Mouse (Mus musculus) neural tube, postnatal 0 days (tissue): Measurements from ENCODE around the gene Zglp1. TPM values are rescaled to one million over a fixed set of nuclear protein-coding genes. Genes with fewer than 3 reads are reported as not detected.

Experiments
- microRNA counts: library from miRNA; unstranded; fragments of <30 nt; microRNA quantifications from one replicate; lab custom pipeline; 2015
- microRNA-seq: library from miRNA; unstranded; fragments of <30 nt; microRNA quantifications from one replicate; pipeline ENCODE4, GENCODE M21; 2016
- polyA plus RNA-seq: library from polyadenylated mRNA; unstranded; fragments of >200 nt; fragmentation: Nextera tagmentation; extraction: Ambion mirVana; gene quantifications from 2 replicates; pipeline ENCODE4 v1.2.1, GENCODE M21; 2015

Zglp1 gene
- polyA plus RNA-seq, result 0.49 and 2.1 TPM in 2 replicates

DNA sequence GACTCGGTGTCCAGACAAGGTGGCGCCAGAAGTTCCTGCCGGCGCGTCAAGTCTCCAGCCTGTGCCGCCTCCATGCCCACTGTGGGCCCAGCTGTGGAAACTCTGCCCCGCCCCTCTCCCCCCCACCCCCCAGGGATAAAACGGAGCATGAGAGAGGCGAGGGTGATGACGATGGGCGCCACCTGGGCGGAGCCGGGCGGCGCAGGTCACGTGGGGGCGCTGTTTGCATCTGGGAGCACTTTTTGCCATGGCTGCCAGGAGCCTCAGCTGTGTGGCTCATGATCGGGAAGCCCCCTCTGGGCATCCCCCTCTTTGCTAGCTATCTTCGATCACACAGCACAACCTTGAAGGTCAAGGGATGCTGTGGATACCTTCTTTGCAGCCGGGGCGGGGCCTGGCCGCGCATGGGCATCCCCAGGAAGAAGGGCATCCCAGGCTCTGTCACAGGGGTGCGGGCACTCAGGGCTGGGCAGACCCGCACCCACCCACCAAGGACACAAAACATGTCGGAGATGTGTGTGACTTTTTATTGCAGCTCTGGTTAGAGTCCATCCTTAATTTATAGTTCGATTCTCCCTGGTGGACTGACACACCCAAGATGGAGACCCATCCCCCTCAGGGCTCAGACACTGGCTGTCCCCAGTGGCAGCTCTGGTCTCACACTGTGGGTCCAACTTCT is at the start of gene Zglp1:
TSS of gene Zglp1 (minus strand) at position 88 of the 679 bp plus-strand sequence.

DNA sequence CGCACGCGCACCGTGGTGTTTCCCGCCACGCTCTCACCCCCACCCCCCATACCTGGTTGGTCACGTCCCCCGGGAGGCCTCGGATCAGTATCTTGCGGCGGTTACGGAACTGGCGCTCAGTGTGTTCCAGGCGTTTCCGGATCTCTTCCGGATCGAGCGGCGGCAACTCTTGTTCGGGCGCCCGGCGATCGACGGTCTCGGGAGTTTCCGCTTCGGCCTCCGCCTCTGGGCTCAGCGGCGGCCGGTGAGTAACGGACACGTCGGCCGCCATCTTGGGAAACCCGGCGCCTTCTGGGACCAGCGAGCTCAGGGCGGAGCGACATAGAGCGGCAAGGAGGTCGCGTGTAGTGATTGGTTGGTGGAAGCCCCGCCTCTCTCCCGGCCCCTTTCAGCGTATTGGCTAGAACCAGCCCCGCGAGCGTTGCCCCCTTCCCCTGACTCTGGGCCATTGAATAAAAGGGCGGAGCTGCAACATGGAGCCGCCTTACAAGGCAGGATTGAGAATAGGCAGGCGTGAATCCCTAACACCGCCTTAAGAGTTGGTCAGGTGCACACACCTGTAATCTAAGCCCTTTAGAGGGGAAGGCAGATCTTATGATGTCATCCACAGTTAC is 24.9 kb upstream of the Zglp1 start, which contains the start of the genes Gm38431 and Raver1:
TSS of gene Gm38431 (minus strand) at position 291 of the 614 bp plus-strand sequence.
TSS of gene Raver1 (minus strand) at position 302 of the 614 bp plus-strand sequence.

DNA sequence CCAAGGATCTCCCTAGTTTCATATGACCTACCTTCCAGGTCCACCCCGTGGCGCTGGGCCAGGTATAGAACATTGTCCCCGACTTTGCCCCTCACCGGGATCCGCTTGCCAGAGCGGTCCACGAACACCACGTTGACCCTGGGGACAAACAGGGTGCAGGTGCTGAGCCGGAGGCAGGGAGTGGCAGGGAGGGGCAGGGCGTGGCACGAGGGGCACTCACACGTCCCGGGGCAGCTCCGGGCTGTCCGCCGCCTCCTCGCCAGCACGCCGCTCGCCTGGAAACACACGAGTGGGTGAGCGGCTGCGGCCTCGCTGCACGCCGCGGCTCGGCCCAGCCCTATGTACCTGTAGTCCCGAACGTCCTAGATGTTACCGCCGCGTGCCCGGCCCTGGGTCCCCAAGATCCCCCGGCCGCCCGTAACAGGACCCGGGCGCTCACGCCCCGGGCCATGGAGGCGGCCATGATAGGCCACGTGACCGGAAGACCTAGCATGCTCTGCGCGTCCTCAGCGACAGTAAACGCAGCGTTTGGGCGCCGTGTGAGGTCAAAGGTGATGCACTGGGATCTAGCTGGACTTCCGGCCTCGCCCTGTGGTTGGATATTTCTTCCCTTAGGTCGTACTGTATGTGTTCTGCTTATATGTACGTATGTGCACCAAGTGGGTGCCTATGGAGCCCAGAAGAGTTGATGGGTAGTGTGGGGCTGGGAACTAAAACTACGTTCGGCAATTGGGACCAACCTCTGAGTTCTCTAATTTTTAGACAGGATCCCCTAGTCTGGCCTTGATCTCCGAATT is 6.3 kb upstream of the Zglp1 start, which contains the start of the genes Gm49373 and Fdx1l:
TSS of gene Gm49373 (minus strand) at position 53 of the 797 bp plus-strand sequence.
TSS of gene Fdx1l (minus strand) at position 571 of the 797 bp plus-strand sequence.

DNA sequence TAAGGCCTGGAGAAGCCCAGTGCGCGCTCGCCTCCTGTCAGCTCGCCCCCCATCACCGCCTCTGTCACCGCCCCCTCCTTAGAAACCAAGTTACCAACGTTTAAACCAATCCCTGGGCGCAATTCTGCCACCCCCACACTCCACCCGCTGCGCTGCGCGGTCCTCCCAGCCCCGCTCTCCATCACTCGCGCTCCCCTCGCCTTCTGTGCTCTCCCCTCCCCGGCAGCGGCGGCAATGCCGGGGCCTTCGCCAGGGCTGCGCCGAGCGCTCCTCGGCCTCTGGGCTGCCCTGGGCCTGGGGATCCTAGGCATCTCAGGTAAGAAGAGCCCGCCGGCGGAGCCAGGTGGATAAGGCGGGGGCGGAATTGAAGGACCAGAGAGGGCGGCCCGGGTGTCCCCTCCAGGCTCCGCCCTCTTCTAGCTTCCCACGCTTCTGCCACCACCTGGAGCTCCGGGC is 35.0 kb downstream of the Zglp1 start, which contains the start of gene Icam5:
TSS of gene Icam5 (plus strand) at position 178 of the 456 bp plus-strand sequence.

DNA sequence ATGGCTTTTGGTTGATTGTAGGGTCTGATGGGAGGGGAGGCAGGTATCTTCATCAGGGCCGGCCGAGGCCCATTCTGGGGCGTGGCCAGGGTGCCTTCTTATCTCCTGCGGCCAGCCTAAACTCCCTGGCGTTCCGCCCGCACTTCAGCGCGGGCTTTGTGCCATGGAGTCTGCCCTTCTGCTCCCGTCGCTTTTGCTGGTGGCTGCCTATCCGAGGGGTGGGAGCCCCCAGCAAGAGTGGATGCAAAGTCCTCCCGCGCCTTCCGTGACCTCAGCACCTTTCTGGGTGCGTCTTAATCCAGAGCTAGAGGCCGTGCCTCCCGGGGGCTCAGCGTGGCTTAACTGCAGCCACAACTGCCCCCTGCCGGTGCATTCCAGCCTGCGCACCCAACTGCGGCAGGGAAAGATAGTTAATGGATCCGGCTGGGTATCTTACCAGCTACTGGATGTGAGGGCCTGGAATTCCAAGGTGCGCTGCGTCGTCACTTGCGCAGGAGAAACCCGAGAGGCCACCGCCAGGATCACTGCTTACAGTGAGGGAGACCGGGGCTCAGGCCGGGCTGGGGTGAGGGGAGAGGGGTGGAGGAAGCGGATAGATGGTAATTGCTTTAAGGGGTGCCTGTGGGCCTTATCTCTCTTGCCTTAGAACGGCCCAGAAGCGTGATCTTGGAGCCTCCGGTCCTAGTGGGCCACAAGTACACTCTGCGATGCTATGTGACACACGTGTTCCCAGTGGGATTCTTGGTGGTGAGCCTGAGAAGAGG is 37.4 kb downstream of the Zglp1 start, which contains the start of gene Icam4:
TSS of gene Icam4 (plus strand) at position 83 of the 764 bp plus-strand sequence.

DNA sequence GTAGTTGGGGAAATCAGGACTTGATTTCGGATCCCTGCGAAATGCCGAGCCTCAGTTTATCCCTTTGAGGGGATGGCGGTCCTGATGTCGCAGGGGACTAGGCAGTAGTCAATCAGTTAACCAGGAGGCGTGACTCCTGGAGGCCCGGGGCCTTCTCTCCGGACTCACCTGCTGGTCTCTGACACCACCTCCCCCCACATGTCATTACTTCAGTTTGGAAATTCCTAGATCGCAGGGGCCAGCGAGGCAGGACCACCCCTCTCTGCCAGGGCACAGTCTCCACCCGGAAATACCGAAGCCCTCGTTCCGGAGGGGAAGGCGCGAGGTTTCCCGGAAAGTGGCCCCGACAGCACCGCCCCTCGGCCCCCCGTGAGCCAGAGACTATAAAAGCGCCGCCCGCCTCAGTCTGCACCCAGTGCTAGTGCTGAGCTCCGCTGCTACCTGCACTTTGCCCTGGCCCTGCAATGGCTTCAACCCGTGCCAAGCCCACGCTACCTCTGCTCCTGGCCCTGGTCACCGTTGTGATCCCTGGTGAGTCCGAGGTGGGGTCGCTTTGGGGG is 51.2 kb downstream of the Zglp1 start, which contains the start of gene Icam1:
TSS of gene Icam1 (plus strand) at position 415 of the 560 bp plus-strand sequence.

MicroRNAs encoded within 50 kb of the gene (microRNA counts, 519-probe panel; counts per million panel counts)
- microRNA mmu-miR-1900 (lab: Ali Mortazavi, UCI), result 40.5 counts per million

Small RNA genes lying within 50 kb of the gene (microRNA-seq; reads per million reads assigned to microRNA genes)
- gene Mir1900 (not detected), gene Mir7082 (not detected)

Other genes with a start within 250 kb of the Zglp1 start
- not detected in 2 replicates for gene Rdh8, start 248.6 kb downstream of the Zglp1 start, polyA plus RNA-seq
- gene A230050P20Rik, start 198.5 kb downstream of the Zglp1 start, polyA plus RNA-seq, result 36.1 and 49.9 TPM in 2 replicates
- gene Angptl6, start 187.4 kb downstream of the Zglp1 start, polyA plus RNA-seq, result 11.4 and 13.0 TPM in 2 replicates
- gene Ppan, start 178.9 kb downstream of the Zglp1 start, polyA plus RNA-seq, result 37.3 and 39.7 TPM in 2 replicates
- 211 and 231 TPM in 2 replicates for gene Eif3g, start 168.5 kb downstream of the Zglp1 start, polyA plus RNA-seq
- gene Dnmt1, start 107.2 kb downstream of the Zglp1 start, polyA plus RNA-seq, result 32.3 and 33.8 TPM in 2 replicates
- 7.4 and 10.6 TPM in 2 replicates for gene S1pr2, start 90.3 kb downstream of the Zglp1 start, polyA plus RNA-seq
- 133 and 135 TPM in 2 replicates for gene Mrpl4, start 64.4 kb downstream of the Zglp1 start, polyA plus RNA-seq
- gene Icam1, start 51.1 kb downstream of the Zglp1 start, polyA plus RNA-seq, result 3.2 and 3.8 TPM in 2 replicates
- gene Icam4, start 37.7 kb downstream of the Zglp1 start, polyA plus RNA-seq, result 0.57 TPM in 1 of 2 replicates, not detected in the other
- gene Icam5, start 35.0 kb downstream of the Zglp1 start, polyA plus RNA-seq, result 4.0 and 4.1 TPM in 2 replicates
- 1.1 and 1.2 TPM in 2 replicates for gene Gm49373, start 6.0 kb upstream of the Zglp1 start, polyA plus RNA-seq
- gene Fdx1l, start 6.5 kb upstream of the Zglp1 start, polyA plus RNA-seq, result 86.5 and 102 TPM in 2 replicates
- gene Gm38431, start 24.9 kb upstream of the Zglp1 start, polyA plus RNA-seq, result 0.35 and 0.42 TPM in 2 replicates
- 16.6 and 21.1 TPM in 2 replicates for gene Raver1, start 24.9 kb upstream of the Zglp1 start, polyA plus RNA-seq
- 6.5 and 7.0 TPM in 2 replicates for gene Tyk2, start 64.2 kb upstream of the Zglp1 start, polyA plus RNA-seq
- 152 and 155 TPM in 2 replicates for gene Cdc37, start 82.9 kb upstream of the Zglp1 start, polyA plus RNA-seq
- 49.6 and 56.9 TPM in 2 replicates for gene Pde4a, start 98.6 kb upstream of the Zglp1 start, polyA plus RNA-seq
- 60.8 and 64.1 TPM in 2 replicates for gene Keap1, start 172.3 kb upstream of the Zglp1 start, polyA plus RNA-seq
- gene S1pr5, start 181.3 kb upstream of the Zglp1 start, polyA plus RNA-seq, result 5.5 and 5.9 TPM in 2 replicates
- gene Atg4d, start 198.2 kb upstream of the Zglp1 start, polyA plus RNA-seq, result 41.7 and 48.3 TPM in 2 replicates
- 11.8 and 12.0 TPM in 2 replicates for gene Kri1, start 220.9 kb upstream of the Zglp1 start, polyA plus RNA-seq
- 157 and 165 TPM in 2 replicates for gene Cdkn2d, start 224.3 kb upstream of the Zglp1 start, polyA plus RNA-seq
- gene Ap1m2, start 245.2 kb upstream of the Zglp1 start, polyA plus RNA-seq, result 3.5 and 4.4 TPM in 2 replicates